Mouse (Mus musculus) ES-E14 (cell line): ENCODE measurements around the gene Iqgap3.

Experiments
- HCFC1 ChIP-seq: IDR thresholded peaks from 2 replicates; pipeline ENCODE4 v1.6.1; 2012; ENCODE audit warnings: low read length, inconsistent platforms, borderline replicate concordance; ENCODE audit not compliant: insufficient read depth
- MAFK ChIP-seq: IDR thresholded peaks from 2 replicates; pipeline ENCODE4 v1.6.1; 2014; ENCODE audit warnings: mild to moderate bottlenecking, low read depth, low read length, inconsistent platforms; ENCODE audit not compliant: insufficient read depth
- ZC3H11A ChIP-seq: IDR thresholded peaks from 2 replicates; pipeline ENCODE4 v1.6.1; 2012; ENCODE audit warnings: low read depth, mild to moderate bottlenecking, inconsistent platforms, low read length, borderline replicate concordance
- ZNF384 ChIP-seq: IDR thresholded peaks from 2 replicates; pipeline ENCODE4 v1.6.1; 2012; ENCODE audit warnings: low read depth, low read length, inconsistent platforms

DNA sequence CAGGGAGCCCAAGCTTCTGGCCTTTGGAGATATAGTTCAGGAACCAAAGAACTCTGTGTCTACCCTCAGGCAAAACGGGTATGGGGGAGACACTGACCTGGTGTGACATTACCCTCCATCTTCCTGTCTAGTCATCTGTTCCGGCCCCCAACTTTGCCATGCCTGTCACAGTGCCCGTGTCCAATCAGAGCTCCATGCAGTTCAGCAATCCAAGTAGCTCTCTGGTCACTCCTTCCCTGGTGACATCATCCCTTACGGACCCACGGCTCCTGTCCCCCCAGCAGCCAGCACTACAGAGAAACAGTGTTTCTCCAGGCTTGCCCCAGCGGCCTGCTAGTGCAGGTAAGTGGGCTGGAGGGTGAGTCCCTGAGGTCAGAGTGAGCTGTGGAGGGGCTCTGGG is 77.2 kb downstream of the Iqgap3 start:
- TF ChIP-seq HCFC1 (no peak), ZC3H11A (no peak), ZNF384 (no peak), MAFK (no peak)
